Mouse (Mus musculus) bone marrow macrophage, adult 2 months (primary cell): Measurements from ENCODE around the gene Rasal2. TPM values are rescaled to one million over a fixed set of nuclear protein-coding genes. Genes with fewer than 3 reads are reported as not detected.

Experiments used
- H3K27ac ChIP-seq: 2 replicates; pipeline ENCODE4 v1.5.1; 2012; ENCODE audit warnings: low read depth, low read length; ENCODE audit not compliant: insufficient read depth
- H3K4me1 ChIP-seq: 2 replicates; pipeline ENCODE4 v1.6.1; 2012; ENCODE audit warnings: low read length; ENCODE audit not compliant: control insufficient read depth, insufficient read depth
- H3K4me3 ChIP-seq: 2 replicates; pipeline ENCODE4 v1.5.1; 2012; ENCODE audit warnings: mild to moderate bottlenecking, low read length, moderate library complexity; ENCODE audit not compliant: insufficient read depth
- CTCF ChIP-seq: IDR thresholded peaks from 2 replicates; pipeline ENCODE4 v1.5.1; 2012; ENCODE audit warnings: low read depth, mild to moderate bottlenecking, low read length, moderate library complexity
- POLR2A ChIP-seq: IDR thresholded peaks from 2 replicates; pipeline ENCODE4 v1.6.1; 2012; ENCODE audit warnings: mild to moderate bottlenecking, low read depth, low read length, borderline replicate concordance
- polyA plus RNA-seq: library from polyadenylated mRNA; stranded (reverse); fragments of >200 nt; gene quantifications from 2 replicates; pipeline ENCODE4 v1.2.4, GENCODE M21; 2012; ENCODE audit not compliant: missing spikeins, insufficient read depth, insufficient read length

Gene Rasal2
- polyA plus RNA-seq, 1 experiment = 1.8 TPM

DNA sequence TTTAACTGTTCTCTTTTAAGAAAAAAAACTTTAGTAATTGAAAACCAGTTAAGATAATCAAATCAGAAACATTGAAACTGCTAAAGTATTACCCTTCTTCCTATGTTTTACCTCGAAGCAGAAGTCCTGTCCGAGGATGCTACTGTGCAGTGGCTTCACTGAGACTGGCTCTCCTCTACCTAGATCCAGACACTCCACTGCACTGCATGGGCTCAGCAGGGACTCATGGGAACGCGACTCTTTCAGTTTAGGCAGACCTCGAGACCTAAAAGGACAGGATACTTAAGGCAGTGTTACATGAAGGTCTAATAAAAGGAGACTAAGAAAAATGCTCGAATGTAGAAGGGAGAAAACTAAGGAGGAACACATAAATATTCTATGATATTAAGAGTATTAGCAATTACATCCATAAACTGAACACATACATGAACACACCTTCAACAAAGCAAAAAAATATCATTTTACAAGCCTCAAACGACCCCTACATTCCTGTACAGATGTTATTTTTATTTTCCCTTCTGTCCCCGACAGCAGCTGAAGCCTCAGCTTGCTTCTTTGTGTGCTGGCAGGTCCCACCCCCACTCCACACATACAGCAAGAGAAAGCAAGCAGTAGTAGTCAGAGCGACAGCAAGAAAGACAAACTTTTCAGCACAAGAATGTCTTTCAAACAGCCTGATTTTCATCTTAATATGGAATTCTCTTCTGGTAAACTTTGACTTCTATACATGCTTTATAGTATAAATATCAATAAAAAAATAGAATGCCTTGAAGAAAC is 233.2 kb downstream of the Rasal2 start:
- Histone ChIP-seq H3K27ac (no peak overlapping the region), H3K4me3 (no peak overlapping the region), H3K4me1 (no peaks in the 10 kb centered on the region)
- TF ChIP-seq CTCF (no peak), POLR2A (no peak)

DNA sequence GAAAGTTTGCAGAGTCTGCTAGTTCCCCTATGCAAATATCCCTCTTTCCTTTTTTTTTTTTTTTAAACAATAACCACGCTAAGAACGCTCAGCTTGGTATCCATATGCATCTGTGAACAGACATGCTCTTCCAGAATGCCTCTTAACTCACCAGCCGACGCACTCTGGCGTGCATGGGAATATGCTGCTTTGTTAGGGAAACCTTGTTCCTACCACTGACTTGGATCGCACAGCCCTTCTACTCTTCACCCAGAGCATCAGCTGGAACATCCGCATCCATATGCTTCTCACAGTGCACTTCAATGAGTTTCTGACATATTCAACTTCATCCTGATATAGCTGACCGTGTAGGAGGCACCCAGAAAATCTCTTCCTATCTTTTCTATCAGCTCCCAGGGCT is 243.1 kb downstream of the Rasal2 start:
- Histone ChIP-seq H3K4me1 (no peaks in the 10 kb centered on the region), H3K27ac (no peak overlapping the region), H3K4me3 (no peak overlapping the region)
- no peak for TF ChIP-seq CTCF
- TF ChIP-seq POLR2A = no peak

DNA sequence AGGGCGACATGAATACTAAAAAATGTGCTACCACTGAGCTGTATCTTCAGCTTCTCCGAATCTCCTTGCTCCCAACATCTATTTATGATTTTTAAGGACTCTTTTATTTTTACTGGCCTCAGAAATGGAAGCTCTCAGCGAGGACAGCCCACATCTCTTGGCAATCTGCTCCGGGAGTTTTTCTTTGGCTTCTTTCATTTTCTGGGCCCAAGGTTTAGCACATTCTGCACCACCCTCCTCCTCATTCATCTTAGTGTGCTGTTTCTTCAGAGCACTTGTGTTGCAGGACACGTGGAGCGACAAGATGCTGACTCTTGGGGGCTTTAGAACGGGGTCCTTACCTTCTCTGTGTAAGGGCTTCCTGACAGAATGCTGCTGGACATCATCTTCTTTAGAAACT is 243.5 kb downstream of the Rasal2 start:
- H3K27ac ChIP-seq = no peak overlapping the region
- no peak for TF ChIP-seq POLR2A
- no peak for TF ChIP-seq CTCF

DNA sequence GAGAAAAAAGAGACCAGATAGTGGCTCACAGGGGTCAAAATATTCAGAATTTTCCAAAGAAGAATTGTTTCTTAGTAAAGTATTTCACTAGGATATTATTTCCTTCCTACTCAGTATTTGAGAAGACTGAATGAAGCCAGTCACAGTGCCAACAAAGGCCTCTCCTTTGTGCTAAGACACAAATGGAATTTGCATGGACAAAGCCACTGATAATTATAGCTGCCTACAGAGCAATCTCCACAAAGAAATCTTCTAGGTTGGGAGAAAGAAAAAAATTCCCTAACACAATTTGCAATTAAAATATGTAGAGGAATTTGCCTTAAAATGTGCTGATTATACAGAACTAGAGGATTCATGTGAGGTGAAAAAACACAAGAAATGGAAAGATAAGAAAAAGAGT is 258.6 kb downstream of the Rasal2 start:
- H3K4me1 ChIP-seq = no peaks in the 10 kb centered on the region
- no peak overlapping the region for H3K27ac ChIP-seq
- TF ChIP-seq POLR2A = no peak
- TF ChIP-seq CTCF = no peak
- no peak overlapping the region for H3K4me3 ChIP-seq

More for the DNA sequence above, 243.5 kb downstream of the Rasal2 start:
- H3K4me3 ChIP-seq = no peak overlapping the region
- no peaks in the 10 kb centered on the region for H3K4me1 ChIP-seq

GRCm38 (mm10) chr1:157150107-157150506 is 262.3 kb downstream of the Rasal2 start:
- no peaks in the 10 kb centered on the region for H3K4me1 ChIP-seq
- no peak overlapping the region for H3K4me3 ChIP-seq
- no peak for TF ChIP-seq POLR2A
- TF ChIP-seq CTCF = no peak
- H3K27ac ChIP-seq = no peak overlapping the region

GRCm38 (mm10) chr1:157144621-157145020 is 267.8 kb downstream of the Rasal2 start:
- H3K4me1 ChIP-seq = peaks cover 7% of the 10 kb centered on the region
- H3K4me3 ChIP-seq = no peak overlapping the region
- no peak overlapping the region for H3K27ac ChIP-seq
- no peak for TF ChIP-seq CTCF
- TF ChIP-seq POLR2A = no peak

GRCm38 (mm10) chr1:157143326-157143932 is 269.0 kb downstream of the Rasal2 start:
- H3K4me1 ChIP-seq = peaks cover 8% of the 10 kb centered on the region
- no peak for TF ChIP-seq CTCF
- TF ChIP-seq POLR2A = no peak

GRCm38 (mm10) chr1:157141014-157141413 is 271.4 kb downstream of the Rasal2 start:
- Histone ChIP-seq H3K4me1 (peaks cover 8% of the 10 kb centered on the region), H3K4me3 (no peak overlapping the region), H3K27ac (peak overlapping the region; percentile 20; the same call in 1 of the 2 replicates)
- TF ChIP-seq CTCF (no peak), POLR2A (no peak)

More at GRCm38 (mm10) chr1:157143326-157143932, 269.0 kb downstream of the Rasal2 start:
- Histone ChIP-seq H3K4me3 (no peak overlapping the region), H3K27ac (no peak overlapping the region)

DNA sequence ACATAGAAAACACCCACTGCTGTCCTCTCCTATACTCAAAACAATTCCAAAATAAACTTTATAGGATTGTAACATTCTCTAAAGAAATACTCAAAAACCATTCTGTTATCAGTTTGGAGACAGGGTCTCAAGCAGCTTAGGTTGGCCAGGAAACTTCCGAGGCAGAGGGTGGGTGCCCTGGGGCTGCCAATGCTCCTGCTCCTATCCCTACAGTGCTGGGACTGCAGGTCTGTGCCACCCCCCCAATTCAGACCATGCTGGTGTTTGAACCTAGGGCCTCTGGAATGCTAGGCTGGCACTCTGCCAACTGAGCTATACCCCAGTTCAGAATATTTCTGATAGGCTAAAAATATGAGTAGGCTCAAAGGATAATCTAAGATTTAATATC is 274.5 kb downstream of the Rasal2 start:
- TF ChIP-seq CTCF (no peak), POLR2A (no peak)
- Histone ChIP-seq H3K4me1 (peaks cover 8% of the 10 kb centered on the region), H3K27ac (no peak overlapping the region), H3K4me3 (no peak overlapping the region)

DNA sequence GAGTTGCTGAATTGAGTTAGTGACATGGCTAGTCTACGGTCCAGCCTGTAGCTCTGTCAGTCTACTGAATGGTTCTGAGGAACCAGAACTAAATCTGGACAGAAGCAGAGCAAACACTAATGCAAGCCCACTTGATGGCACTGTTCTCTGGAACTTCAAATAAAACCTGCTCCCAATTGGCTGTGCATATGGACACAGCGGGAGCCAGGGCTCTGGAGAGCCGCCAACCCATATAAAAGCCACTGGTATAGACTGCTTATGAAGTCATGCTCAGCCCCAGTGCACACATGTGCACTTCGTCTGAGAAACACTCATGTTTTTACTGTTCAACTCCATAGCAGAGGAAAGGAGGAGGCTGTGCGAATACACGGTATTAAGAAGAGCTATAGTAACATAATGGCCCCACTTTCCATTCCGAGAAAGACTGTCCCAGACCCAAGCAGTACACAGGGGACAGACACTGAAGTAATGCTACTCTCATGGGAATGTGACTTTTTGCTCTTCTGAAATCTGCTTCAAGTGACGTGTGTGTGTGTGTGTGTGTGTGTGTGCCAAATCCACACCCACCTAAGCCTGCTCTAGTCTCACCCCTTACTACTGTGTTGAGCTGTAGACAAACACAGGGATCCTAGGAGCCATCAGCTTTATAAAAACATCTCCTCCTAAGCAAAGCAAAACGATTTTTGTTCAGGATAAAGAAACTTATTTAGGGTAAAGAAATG is 275.1 kb downstream of the Rasal2 start:
- no peak overlapping the region for H3K4me3 ChIP-seq
- peaks cover 8% of the 10 kb centered on the region for H3K4me1 ChIP-seq
- H3K27ac ChIP-seq = no peak overlapping the region
- TF ChIP-seq CTCF = no peak
- no peak for TF ChIP-seq POLR2A
